Mouse (Mus musculus) mouse trophoblast stem cell (cell line): ENCODE data around the gene Stk39.
"Not testable (repeated sequence)": the region's sequence is repeated elsewhere in the genome, so short reads cannot be mapped to it uniquely, and the experiment has no call there.

Experiments
- in situ Hi-C, 2 experiments: fragments of 300-500 bp; cut with MseI, MboI; formaldehyde crosslinking; loops; 2 replicates in 1 of 2; 3 replicates in 1 of 2; pipeline ENCODE4 v1.15.1; 2025

Gene Stk39

DNA sequence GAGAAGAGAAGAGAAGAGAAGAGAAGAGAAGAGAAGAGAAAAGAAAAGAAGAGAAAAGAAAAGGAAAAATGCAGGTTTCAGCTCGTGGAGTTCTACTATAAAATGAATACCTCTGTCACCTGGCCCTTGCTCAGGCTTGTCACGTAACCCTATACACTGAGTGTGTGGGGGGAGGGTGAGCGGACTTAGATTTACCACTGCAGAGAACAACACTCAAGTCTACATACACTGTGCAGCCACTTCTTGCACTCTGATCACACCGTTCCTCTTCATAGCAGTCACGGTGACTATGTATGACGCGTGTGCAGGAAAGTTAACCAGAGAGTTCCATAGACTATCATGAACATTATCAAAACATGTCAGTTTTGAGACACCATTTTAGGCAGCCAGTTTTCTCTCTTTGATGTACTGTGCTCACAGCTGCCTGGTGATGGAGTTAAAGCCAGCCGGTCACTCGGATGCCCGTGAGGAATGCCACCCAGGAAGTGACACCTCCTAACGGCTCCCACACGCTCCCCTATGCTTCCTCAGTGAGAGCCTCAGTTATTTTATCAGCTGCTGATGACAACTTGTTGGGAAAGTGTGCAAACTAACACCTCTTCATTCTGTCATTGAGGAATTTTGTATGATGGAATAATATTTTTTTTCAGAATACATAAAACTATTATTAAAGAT is 228.1 kb downstream of the Stk39 start:
- in situ Hi-C loops: no loop called here

DNA sequence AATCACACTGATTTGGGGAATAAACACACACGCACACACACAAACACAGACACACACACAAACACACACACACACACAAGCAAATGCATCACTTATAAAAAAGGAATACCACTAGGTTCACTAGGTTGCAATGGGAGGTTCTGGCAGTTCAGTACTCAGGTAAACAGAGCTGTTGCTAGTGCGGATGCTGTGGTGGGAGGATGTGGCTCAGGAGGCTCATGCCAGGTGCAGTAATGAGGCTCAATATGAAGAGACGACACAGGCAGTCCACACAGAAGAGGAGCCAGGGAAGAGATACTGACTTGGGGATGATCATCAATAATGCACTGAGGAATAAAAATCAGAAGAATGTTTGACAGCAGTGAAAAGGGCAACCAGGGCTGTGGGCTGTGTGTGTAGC is 228.8 kb downstream of the Stk39 start:
- in situ Hi-C loops: no loop called here

DNA sequence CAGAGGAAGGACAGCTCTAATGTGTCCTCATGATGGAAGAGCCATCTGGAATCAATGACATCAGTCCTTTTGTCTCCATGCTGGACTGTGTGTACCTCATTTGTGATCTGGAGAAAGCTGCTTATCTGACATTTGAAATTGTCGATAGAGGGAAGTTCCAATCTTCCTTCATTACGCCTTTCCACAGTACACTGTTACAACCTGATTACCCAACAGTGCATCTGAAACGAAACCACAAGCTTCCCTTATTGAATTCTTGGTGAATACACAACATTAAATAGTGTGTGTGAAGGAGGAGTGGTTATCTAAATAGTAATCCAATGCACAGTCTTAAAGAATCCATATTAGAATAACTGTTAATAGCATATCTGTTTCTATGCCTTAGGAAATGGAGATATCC is 230.0 kb downstream of the Stk39 start:
- in situ Hi-C loops: no loop called here

DNA sequence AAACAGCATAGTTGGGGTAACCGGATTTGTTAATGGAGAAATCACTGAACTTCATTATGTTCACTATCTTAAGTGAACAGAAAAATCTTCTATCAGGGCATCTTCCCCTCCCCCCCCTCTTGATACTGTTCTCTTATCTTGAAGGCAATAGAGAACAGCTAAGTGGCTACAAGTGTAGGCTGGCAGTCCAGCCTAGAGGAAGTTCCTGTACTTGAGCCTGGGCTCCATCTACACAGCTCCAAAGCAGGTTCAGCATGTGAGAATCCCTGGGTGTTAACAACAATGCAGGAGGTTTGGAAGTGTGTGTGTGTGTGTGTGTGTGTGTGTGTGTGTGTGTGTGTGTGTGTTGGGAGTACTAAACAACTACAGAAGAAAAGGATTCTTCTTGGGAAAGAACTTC is 230.4 kb downstream of the Stk39 start:
- in situ Hi-C loops: no loop called here

DNA sequence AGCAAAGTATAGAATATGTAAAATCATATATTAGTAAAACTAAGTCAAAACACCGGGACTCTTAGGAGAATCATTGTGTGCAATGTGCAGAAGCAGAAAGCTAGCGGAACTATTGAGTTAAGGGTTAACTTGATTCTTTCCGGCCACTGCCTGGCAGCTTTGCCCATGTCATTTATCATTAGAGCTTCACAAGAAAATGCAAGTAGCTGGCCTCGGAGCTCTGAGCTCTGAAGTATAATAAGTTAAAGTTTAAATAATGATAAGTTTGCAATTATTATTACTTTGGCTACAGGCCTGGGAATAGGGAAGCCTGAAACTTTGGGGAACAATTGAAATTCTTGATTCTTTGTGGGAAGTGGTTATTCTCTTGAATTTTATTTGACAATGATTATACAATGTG is 232.7 kb downstream of the Stk39 start:
- in situ Hi-C loops: not testable (repeated sequence)

DNA sequence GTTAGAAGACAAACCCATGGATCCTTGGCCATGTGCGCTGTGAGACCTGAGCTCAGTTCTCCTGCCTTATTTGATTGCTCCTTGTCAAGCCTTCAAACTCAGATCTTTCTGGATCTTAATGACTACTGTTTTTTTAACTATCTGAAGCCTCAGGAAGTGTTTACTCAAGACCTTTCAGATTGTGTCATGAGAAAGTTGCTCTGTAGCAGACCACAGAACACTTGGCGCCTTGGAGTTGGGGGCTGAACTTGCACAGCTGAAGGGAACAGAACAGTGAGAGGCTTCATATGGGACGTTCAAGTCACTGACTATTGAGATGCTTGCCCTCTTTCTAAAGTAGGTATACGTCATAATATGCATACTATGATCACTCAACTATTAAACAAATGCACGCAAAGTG is 239.1 kb downstream of the Stk39 start:
- in situ Hi-C loops: no loop called here

DNA sequence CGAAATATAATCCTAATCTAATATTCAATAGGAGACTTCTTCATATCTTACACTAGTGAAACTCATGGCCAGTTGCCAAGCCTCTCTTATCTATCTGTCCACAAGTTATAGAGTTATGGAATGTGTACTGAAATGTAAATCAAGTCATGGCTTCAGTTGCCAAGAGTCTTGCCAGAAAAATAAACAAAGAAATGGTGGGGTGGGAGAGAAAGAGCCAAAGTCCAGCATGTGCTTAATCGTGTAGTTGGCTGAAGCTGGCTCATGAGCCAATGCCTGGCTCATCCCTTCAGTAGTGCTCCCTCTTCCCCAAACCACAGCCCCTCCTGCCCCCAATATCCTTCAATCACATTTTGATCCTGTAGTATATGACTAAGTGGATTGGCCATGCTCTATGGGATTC is 242.2 kb downstream of the Stk39 start:
- in situ Hi-C loops: loop anchor here in 1 of 2 experiments (10.0 kb wide), 1 partner anchor 115 kb away; no protein-coding TSS in a partner anchor

DNA sequence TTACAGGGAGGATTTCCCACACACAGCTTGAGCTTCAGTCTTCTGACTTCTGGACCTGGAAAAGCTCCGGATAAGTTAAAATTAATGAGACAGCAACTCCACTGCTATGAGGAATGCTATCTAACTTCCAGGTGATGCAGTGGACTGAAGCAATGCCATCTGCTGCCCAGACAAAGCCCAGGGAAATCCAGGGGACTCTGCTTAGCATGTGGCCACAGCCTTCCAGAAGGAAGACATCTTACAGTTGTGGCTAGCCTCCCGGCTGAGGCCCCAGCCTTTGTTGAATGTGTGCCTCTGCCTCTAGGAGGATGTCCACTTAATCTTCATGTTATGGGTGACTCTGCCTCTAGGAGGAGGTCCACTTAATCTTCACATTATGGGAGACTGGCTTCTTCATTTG is 243.0 kb downstream of the Stk39 start:
- in situ Hi-C loops: loop anchor here in 1 of 2 experiments (10.0 kb wide), 1 partner anchor 116 kb away; no protein-coding TSS in a partner anchor

DNA sequence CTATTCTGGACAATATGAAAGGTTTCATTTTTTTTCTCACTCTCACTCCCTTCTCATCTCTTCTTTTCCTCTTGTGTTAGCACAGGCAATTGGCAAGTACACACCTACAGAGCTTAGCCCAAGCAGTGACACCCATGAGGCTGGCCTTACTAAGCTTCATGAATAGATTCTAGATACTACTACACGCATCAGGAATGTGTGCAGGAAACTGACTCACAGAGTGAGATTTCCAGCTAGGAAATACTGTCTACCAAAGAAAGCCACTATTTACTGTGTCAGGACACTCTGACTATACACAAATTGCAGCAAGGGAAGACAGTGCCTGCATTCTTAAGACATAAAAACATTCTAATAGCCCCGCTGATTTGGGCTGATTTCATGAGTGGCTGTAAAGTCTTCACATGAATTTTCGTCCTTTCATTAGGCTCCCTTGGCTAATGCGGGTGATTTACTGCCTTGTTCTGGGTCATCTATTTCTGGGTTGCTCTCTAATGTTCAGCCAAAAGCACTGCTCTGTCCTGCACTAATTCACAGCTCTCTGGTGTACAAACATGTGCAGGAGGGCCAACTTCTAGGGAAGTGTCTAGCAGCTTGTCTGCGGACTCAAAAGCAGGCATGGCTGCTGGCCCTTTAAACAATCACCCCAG is 249.7 kb downstream of the Stk39 start:
- in situ Hi-C loops: loop anchor here in 1 of 2 experiments (10.0 kb wide), 1 partner anchor 122 kb away; no protein-coding TSS in a partner anchor

DNA sequence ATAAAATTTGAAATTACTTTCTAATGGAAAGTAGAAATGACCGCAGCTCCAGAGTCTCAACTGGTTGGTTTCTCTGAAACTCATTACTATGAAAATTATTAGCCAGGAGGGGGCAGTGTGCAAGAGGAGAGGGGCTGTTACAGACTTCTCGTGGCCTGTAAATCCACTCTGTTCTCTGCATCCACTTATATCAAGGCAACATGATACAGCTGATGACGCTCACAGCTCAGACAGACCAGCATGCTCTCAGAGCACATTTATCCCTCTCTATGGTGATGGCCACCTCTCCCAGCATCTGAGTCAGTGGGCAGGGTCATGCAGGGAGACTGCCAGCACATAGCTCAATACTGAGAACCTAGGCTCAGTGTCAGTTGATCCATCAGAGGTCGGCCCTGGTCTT is 250.8 kb downstream of the Stk39 start:
- in situ Hi-C loops: loop anchor here in 1 of 2 experiments (10.0 kb wide), 1 partner anchor 124 kb away; no protein-coding TSS in a partner anchor

DNA sequence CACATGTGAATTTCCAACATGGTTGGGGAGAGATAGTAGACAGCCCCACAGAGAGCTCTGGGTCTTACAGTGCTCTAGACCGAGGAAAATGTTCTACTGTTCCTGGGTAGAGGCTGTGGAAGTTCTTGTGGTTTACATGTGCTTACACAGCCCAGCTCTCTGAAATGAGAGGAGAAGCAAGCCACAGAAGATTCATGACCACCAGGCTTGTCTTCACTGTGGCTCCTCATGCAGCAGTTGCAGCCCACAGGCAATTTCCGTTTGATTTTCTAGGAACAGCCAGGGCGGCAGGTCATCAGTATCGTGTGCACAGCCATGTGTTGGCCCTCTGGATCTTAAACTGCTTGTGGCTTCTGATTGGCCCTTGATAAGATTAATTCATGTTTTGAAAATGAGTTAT is 252.2 kb downstream of the Stk39 start:
- in situ Hi-C loops: loop anchor here (10.0 kb wide), 1 partner anchor 125 kb away; no protein-coding TSS in a partner anchor

DNA sequence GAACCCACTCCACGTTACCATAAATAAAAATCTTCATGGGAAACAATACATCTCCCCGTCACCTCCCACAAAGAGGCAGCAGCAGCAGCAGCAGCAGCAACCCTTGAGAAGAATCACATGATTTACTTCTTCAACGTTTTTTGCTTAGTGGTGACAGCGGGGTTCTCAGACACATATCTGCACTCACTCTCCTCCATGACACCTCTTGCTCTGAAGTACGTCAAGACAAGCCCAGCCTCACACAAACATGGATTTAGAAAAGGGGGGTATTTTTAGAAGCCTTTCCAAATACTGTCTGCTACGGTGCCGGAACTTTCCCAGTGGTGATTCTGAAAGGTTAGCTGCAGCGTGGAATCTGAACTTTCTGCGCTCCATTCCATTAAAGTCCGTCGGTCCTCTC is 256.9 kb downstream of the Stk39 start:
- in situ Hi-C loops: loop anchor here in 1 of 2 experiments (10.0 kb wide), 1 partner anchor 130 kb away; no protein-coding TSS in a partner anchor

DNA sequence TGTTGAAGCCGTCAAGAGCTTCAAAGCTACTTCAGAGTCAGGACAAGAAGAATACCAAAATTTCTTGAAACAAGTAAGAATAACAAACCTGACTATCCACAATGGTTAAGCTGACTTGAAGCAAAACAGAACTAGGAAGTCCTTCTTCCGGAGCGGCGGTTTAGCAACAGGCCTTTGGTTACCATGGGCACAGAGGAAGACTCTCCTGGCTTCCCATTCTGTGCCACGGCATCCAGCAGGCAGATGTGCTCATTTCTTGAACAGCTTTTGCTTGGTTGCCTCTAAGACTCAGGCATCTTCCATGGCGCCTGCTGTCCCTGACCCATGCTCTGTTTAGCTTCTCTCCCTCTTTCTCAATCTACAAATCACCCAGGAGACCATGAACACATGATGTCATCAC is 257.7 kb downstream of the Stk39 start:
- in situ Hi-C loops: loop anchor here in 1 of 2 experiments (10.0 kb wide), 1 partner anchor 130 kb away; no protein-coding TSS in a partner anchor

DNA sequence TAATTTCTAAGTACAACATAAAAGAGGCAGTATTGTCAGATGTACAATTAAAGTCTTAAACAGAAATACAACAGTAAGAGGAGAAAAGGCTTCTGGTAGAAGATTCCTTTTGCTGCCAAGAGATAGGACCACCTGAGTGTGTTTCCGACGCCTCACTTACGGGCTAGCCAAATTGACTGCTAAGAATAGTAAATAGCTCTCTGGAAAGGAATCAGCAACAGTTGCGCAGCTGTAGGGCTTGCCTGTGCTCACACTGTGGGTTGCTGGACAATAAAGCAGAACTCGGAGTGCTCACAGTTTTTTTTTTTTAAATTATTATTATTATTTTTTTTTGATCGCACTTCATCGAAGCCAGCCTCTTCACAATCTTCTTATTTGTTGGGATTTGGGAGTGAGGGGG is 260.6 kb downstream of the Stk39 start:
- in situ Hi-C loops: loop anchor here in 1 of 2 experiments (10.0 kb wide), 1 partner anchor 133 kb away; no protein-coding TSS in a partner anchor

DNA sequence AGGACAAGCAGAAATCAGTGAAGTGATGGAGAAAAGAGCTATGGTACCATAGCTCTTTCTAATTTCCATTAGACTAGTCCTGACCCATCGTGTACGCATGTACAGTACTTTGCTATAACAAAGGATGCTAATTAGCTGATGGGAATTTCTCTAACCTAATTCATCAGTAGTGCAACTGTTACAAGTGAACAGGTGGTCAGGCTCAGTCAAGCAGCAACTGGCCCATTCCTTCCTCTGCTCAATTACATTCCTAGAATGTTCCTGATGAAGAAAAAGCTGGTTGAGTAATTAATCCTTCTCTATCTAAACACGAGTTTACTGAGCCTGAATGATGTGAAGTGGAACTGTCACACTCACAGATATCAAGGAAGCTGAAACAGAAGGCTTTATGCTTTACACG is 275.8 kb downstream of the Stk39 start:
- in situ Hi-C loops: no loop called here

DNA sequence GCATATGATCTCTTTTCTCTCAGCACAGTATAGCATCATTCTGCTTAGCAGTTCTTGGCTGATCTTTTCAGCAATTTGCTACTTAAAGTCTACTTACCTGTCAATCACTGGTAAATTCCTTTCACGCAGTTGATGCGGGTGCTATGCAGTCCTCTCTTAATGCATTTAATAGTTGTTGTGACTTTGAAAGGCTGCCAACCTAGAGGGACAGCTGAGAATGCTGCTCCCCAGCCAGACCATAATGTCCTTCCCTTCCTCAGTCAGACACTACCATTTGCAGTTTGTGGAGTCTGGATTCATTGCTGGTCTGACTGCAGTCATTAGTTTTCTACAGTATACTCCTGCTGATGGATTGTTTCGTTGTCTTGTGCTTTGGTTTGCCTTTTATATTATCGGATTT is 277.6 kb downstream of the Stk39 start:
- in situ Hi-C loops: no loop called here

DNA sequence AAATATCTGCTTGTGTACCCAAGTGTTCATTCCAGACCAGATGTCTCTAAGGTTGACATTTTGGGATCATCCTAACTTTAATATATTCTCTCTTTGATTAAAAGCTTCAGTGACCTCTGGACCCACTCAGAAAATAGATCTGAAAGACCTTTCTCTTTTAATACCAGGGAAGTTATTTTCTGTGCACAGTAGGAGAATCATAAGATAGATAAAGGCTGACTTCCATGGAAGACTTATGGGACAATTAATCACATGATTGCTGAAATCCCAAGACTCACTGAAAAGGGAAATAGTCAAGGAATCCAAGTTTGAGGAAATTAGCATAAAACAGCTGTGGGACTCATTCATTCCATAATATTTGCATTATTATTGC is 278.6 kb downstream of the Stk39 start:
- in situ Hi-C loops: no loop called here

DNA sequence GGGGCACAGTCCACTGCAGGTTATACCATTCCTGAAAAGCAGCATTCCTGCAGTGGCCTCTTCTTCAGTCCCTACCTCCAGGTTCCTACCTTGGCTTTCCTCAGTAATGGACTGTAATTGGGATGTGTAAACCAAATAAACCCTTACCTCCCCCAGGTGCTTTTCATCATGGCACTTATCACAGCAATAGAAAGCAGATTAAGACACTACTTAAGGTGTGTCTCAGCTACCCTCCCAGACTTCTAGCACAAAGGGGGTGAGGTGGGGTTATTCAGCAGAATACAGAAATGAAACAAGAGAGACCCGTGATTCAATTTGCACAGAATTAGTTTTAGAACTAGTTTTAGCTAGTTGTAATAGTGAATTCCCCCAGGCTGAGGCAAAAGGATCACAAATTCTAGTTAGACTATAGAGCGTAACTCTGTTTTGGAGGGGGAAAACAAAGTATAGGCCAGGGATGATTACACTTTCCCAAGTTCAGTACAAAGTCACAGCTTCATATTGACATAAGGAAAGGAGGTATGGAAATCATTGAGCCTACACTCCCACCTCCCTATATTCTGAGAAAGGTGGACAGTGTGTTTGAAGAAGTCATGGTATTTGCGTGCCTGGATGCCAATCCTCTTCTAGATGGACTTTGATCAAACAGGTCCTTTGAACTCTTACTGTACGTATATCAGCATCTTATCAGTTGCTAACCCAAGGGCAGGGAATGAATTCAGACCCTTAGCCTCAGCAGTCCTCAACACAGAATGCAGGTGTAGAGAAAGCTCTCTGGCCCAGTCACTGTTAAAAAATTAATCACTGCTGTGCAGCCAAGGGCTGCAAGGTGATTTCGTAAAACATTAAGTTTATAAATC is 279.2 kb downstream of the Stk39 start:
- in situ Hi-C loops: no loop called here

DNA sequence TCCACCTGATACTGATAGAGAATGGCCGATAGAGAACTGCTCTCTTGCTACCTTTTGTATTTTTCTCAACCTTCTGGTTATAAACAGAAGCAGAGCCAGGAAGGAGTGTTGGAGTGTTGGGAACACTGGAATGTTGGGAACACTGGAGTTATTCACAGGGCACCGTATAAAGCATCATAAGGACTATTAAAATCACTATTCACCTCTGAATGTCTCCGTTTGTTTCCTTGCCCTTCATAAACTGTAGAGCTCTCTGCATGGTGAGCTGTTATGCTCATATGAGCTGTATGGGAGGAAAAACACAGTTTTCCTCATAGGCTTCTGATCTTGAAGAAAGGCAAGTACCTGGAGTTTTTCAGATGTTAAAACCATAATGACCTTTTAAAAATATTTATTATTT is 295.6 kb downstream of the Stk39 start:
- in situ Hi-C loops: no loop called here

DNA sequence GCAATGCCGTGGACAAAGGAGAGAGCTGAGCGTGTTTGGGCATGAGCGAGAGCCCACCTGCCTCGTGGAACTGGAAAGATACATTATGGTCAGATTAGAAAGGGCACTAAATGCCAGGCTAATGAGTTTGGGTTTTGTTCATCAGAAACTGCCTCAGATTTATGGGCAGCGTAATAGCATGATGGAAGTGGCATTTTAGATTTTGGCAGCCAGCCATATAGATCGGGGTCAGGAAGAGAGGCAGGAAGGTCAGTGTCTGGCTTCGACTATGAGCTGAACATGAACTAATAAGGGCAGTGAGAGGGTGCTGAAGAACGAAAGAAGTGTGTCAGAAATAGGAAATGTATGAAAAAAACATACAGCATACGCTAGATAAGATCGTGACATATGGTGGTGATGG is 300.8 kb downstream of the Stk39 start:
- in situ Hi-C loops: no loop called here

DNA sequence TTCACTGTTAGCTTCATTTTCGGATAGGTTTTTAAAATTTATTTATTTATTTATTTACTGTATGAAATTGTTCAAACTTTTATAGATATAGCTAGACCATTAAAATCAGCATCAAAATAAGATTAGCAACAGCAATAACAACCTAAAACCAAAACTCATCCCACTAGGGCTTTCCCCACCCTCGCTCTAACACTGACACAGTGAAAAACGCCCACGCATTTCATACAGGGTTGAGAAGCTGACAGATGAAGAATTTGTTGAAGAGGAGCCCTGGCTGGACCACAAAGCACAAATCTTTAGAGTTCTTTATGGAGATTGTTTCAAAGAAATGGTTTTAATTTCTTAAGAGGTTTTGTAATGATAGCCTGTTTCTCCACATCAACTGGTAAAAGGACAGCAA is 310.1 kb downstream of the Stk39 start:
- in situ Hi-C loops: no loop called here

DNA sequence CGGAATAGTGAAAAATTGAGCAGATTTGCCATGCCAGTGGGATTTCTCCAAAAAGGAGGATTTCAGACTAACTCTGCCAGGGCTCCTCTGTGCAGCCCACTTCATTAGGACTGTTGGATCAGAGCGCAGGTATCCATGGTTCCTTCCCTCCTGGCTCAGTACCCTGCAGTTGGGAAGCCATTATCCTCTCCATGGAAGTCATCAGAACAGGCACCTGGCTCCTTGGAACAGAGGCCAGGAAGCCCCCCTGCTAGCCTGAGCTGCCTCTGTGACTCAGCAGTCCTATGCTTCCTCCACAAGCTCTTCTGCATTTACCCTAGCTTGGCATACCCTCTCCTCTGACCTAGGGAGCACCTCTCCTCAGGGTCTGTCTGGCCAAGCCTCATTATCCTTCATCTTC is 311.5 kb downstream of the Stk39 start:
- in situ Hi-C loops: no loop called here
